Comparison of ENCODE assay signal across 24 mouse cellular contexts in genomic region chr17:46262201-46262694, GRCm38 (mm10). TPM values are rescaled to one million over a fixed set of nuclear protein-coding genes. Genes with fewer than 3 reads are reported as not detected.
DNase-seq lines count a peak whose midpoint lies in the region; ATAC-seq and TF ChIP-seq lines count a peak whose summit lies in the region.
"Had no signal": no experiment of that assay in that cellular context is flagged by ENCODE, and none has a peak within 500 bp of the region (broad histone marks: within the 10 kb centered on the region; RNA-seq: fewer than 3 reads in every experiment).

No protein-coding gene starts in this region.

- H3K4me3 ChIP-seq in heart, embryonic 12.5 days, result no peak overlapping the region
- H3K4me3 ChIP-seq in left cerebral cortex, adult 2 months, result no peak overlapping the region
- H3K4me3 ChIP-seq: embryonic facial prominence, embryonic 12.5 days; embryonic facial prominence, embryonic 15.5 days; heart, embryonic 10.5 days; hindbrain, embryonic 10.5 days; hindbrain, embryonic 15.5 days had no signal

- intact Hi-C loops in left cerebral cortex, adult 2 months (cut with DNase I), result no loop called here

- H3K27me3 ChIP-seq in heart, embryonic 12.5 days (replicated peaks), result no peaks in the 10 kb centered on the region
- H3K27me3 ChIP-seq: embryonic facial prominence, embryonic 12.5 days; embryonic facial prominence, embryonic 15.5 days; hindbrain, embryonic 15.5 days; Patski had no signal

- no peaks in the 10 kb centered on the region for H3K9me3 ChIP-seq in heart, embryonic 12.5 days (replicated peaks)
- H3K9me3 ChIP-seq: embryonic facial prominence, embryonic 12.5 days; embryonic facial prominence, embryonic 15.5 days; heart, embryonic 10.5 days; hindbrain, embryonic 10.5 days; hindbrain, embryonic 15.5 days had no signal

- no peak overlapping the region for H3K9ac ChIP-seq in heart, embryonic 12.5 days
- H3K9ac ChIP-seq: embryonic facial prominence, embryonic 12.5 days; embryonic facial prominence, embryonic 15.5 days; hindbrain, embryonic 15.5 days had no signal

- ATAC-seq in heart, embryonic 12.5 days (ENCODE audit: insufficient number of reproducible peaks, low FRiP score), result no peak
- ATAC-seq: forebrain, embryonic 14.5 days; intestine, postnatal 0 days; Patski had no signal

- H3K27ac ChIP-seq in heart, embryonic 12.5 days (ENCODE audit: poor library complexity, severe bottlenecking), result no peak overlapping the region
- H3K27ac ChIP-seq in left cerebral cortex, adult 2 months, result no peak overlapping the region
- H3K27ac ChIP-seq: embryonic facial prominence, embryonic 12.5 days; embryonic facial prominence, embryonic 15.5 days; hindbrain, embryonic 10.5 days; hindbrain, embryonic 15.5 days had no signal

- no peak for TF ChIP-seq CTCF in left cerebral cortex, adult 2 months (IDR thresholded peaks at IDR 0.05)

- no peak overlapping the region for H3K4me2 ChIP-seq in heart, embryonic 12.5 days
- H3K4me2 ChIP-seq: embryonic facial prominence, embryonic 12.5 days; embryonic facial prominence, embryonic 15.5 days; hindbrain, embryonic 15.5 days had no signal

- peaks cover 11% of the 10 kb centered on the region for H3K4me1 ChIP-seq in heart, embryonic 12.5 days (replicated peaks)
- H3K4me1 ChIP-seq: hindbrain, embryonic 15.5 days had no signal

- DNase-seq in adrenal gland, postnatal 10 days, result peak; percentile 44
- DNase-seq in adrenal gland, adult 8-10 months, result no peak
- peak; percentile 49 for DNase-seq in heart, postnatal 4 days
- DNase-seq in MN1 (ENCODE audit: low spot score), result peak; percentile 80
- DNase-seq in left cerebral cortex, adult 2 months (ENCODE audit: extremely low spot score in 1 of 2, low spot score in 2 of 2), result no peak
- DNase-seq: adrenal gland, adult 2 months; adrenal gland, postnatal 36 days; cerebellum, adult 11 months; cerebellum, adult 2 months; cerebellum, adult 9-11 months; cerebellum, postnatal 25 days; gastrocnemius, postnatal 14 days; heart, adult 18-20 months; kidney, adult 2 months had no signal

- H3K36me3 ChIP-seq in heart, embryonic 12.5 days, result peaks cover 96% of the 10 kb centered on the region

- 90% methylated on average over 5 of the region's 5 CpGs for WGBS in heart, embryonic 12.5 days

RNA-seq across cellular contexts. Expression of gene Lrrc73, which starts 8.9 kb away (rescaled TPM):
- total RNA-seq in adrenal gland, postnatal 10 days (2021), result 1 to 10 TPM; 3.4 to 3.8 TPM
- 1 to 10 TPM; 4.1 to 7.5 (median 6.0) TPM for total RNA-seq in adrenal gland, adult 8-10 months (2022)
- total RNA-seq in heart, postnatal 4 days (2021), result under 1 TPM; 0.81 to 0.90 TPM
- polyA plus RNA-seq in heart, embryonic 12.5 days (2016; fragmentation: Nextera tagmentation; extraction: Ambion mirVana), result 0.89 and 0.91 TPM in 2 replicates
- total RNA-seq in left cerebral cortex, adult 2 months (2021), result 10 to 100 TPM; 63.4 to 63.7 TPM
- total RNA-seq: common myeloid progenitor, adult 5-6 weeks had no signal

RNA-seq across cellular contexts. Expression of gene Yipf3, which starts 14.4 kb away (rescaled TPM):
- 100 to 1,000 TPM; 105 to 121 TPM for total RNA-seq in adrenal gland, postnatal 10 days (2021)
- total RNA-seq in adrenal gland, adult 8-10 months (2022), result 100 to 1,000 TPM; 157 to 205 (median 185) TPM
- 10 to 100 TPM; 64.6 TPM for total RNA-seq in heart, postnatal 4 days (2021)
- 66.6 and 72.0 TPM in 2 replicates for polyA plus RNA-seq in heart, embryonic 12.5 days (2016; fragmentation: Nextera tagmentation; extraction: Ambion mirVana)
- total RNA-seq in left cerebral cortex, adult 2 months (2021), result 10 to 100 TPM; 85.5 to 87.6 TPM

RNA-seq across cellular contexts. Expression of gene Polr1c, which starts 14.4 kb away (rescaled TPM):
- total RNA-seq in adrenal gland, postnatal 10 days (2021), result 10 to 100 TPM; 68.3 to 72.3 TPM
- total RNA-seq in adrenal gland, adult 8-10 months (2022), result 100 to 1,000 TPM in 2 of 4 experiments, 10 to 100 TPM in 2; 83.8 to 116 (median 104) TPM
- total RNA-seq in heart, postnatal 4 days (2021), result 10 to 100 TPM; 26.2 to 30.5 TPM
- 44.5 and 48.6 TPM in 2 replicates for polyA plus RNA-seq in heart, embryonic 12.5 days (2016; fragmentation: Nextera tagmentation; extraction: Ambion mirVana)
- total RNA-seq in left cerebral cortex, adult 2 months (2021), result 10 to 100 TPM; 38.1 to 40.4 TPM

RNA-seq across cellular contexts. Expression of gene Tjap1, which starts 20.6 kb away (rescaled TPM):
- total RNA-seq in adrenal gland, postnatal 10 days (2021), result 10 to 100 TPM; 42.0 to 52.6 TPM
- 10 to 100 TPM; 49.3 to 72.6 (median 54.6) TPM for total RNA-seq in adrenal gland, adult 8-10 months (2022)
- 10 to 100 TPM; 55.0 to 59.0 TPM for total RNA-seq in heart, postnatal 4 days (2021)
- polyA plus RNA-seq in heart, embryonic 12.5 days (2016; fragmentation: Nextera tagmentation; extraction: Ambion mirVana), result 43.7 and 44.1 TPM in 2 replicates
- total RNA-seq in left cerebral cortex, adult 2 months (2021), result 10 to 100 TPM; 38.4 to 60.3 TPM

RNA-seq across cellular contexts. Expression of gene Dlk2, which starts 35.0 kb away (rescaled TPM):
- 1 to 10 TPM in 1 of 2 experiments, under 1 TPM in 1; 0.78 to 1.3 TPM for total RNA-seq in adrenal gland, postnatal 10 days (2021)
- total RNA-seq in adrenal gland, adult 8-10 months (2022), result under 1 TPM in 3 of 4 experiments, not detected in 1; 0.25 to 0.56 (median 0.38) TPM
- 1 to 10 TPM in 1 of 2 experiments, under 1 TPM in 1; 0.95 to 1.1 TPM for total RNA-seq in heart, postnatal 4 days (2021)
- polyA plus RNA-seq in heart, embryonic 12.5 days (2016; fragmentation: Nextera tagmentation; extraction: Ambion mirVana), result 0.28 and 0.33 TPM in 2 replicates
- 10 to 100 TPM; 66.1 to 82.1 TPM for total RNA-seq in left cerebral cortex, adult 2 months (2021)

Comparison
In these comparisons a context has a peak if more than half of its experiments do, and no peak if none do; other contexts are left out.
1. DNase-seq: peak in adrenal gland, postnatal 10 days (single experiment), heart, postnatal 4 days (single experiment) and MN1 (single experiment); none in adrenal gland, adult 8-10 months (single experiment) and left cerebral cortex, adult 2 months (0 of 2).
2. RNA of gene Lrrc73, which starts 8.9 kb away (total RNA-seq): 63.4 to 63.7 TPM in left cerebral cortex, adult 2 months; 4.1 to 7.5 TPM in adrenal gland, adult 8-10 months, 3.4 to 3.8 TPM in adrenal gland, postnatal 10 days and 0.81 to 0.90 TPM in heart, postnatal 4 days; every median in the first group is over 4 times any median in the second.